Mouse (Mus musculus) embryonic fibroblast, embryonic 13.5 days (primary cell): ENCODE data around the gene Arid4b.

Experiments used
- CTCF ChIP-seq: IDR thresholded peaks from 2 replicates; pipeline ENCODE4 v1.5.1; 2011; ENCODE audit warnings: mild to moderate bottlenecking, control low read depth, low read length, moderate library complexity, borderline replicate concordance; ENCODE audit not compliant: insufficient read depth
- POLR2A ChIP-seq: IDR thresholded peaks from 2 replicates; pipeline ENCODE4 v1.6.1; 2011; ENCODE audit warnings: low read depth, mild to moderate bottlenecking, control low read depth, low read length, moderate library complexity

DNA sequence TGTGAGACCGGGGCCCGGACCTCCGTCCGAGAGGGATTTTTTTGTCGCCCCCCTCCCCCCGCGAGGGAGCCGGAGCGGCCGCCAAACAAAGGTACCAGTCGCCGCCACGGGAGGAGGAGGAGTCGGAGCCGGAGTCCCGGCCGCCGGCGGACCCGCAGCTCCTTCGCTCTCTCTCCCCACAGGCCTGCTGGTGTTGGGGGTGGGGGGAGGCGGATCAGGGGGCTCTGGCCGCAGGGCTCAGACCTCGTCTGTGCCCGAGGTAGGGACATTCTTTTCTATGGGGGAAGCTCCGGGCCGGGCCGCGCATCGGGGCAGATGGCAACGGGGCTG is 875 bp downstream of the Arid4b start:
- TF ChIP-seq CTCF (no peak), POLR2A (no peak)
